Mouse (Mus musculus): ENCODE data around the gene Endou. TPM values are rescaled to one million over a fixed set of nuclear protein-coding genes. Genes with fewer than 3 reads are reported as not detected.
A peak's percentile ranks its signal among the peaks of the same experiment; 100 is the strongest.

Endou gene
- polyA plus RNA-seq, 1 experiment from 2014 or later = 0.22 TPM

DNA sequence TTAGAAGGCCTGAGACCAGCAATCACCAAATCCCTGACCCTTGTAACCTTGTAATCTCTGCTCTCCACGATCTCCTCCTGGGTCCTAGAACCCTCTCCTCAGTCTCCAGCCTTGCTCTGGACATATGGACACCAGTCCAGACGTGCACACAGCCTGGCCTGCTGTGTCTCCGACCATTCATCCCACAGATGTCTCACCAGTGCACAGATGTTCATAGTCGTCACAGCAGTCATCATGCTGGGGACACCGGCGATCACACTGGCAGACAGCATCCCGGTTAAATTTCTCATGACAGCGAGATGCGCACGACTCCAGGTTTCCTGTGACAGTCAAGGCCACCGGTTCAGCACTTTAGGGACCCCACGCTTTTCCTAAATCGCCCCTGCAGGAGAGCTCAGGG, 4.8 kb downstream of the Endou start:
- Histone ChIP-seq H3K4me2 (ENCODE audit: low read depth, low read length) (no peak overlapping the region), H3K27ac (ENCODE audit: low read length) (no peak overlapping the region), H3K4me1 (ENCODE audit: control insufficient read depth, insufficient read depth, low read length) (no peaks in the 10 kb centered on the region), H3K4me3 (ENCODE audit: low read length) (no peak overlapping the region), H3K9ac (ENCODE audit: low read depth, low read length) (no peak overlapping the region), H3K27me3 (replicated peaks; ENCODE audit: control insufficient read depth, insufficient read depth, low read length) (no peaks in the 10 kb centered on the region), H3K36me3 (ENCODE audit: control insufficient read depth, insufficient read depth, low read length) (no peaks in the 10 kb centered on the region), H3K9me3 (ENCODE audit: control insufficient read depth, low read length) (no peaks in the 10 kb centered on the region)
- no peak for ATAC-seq
- WGBS = 86% methylated on average over 13 of the region's 13 CpGs

DNA sequence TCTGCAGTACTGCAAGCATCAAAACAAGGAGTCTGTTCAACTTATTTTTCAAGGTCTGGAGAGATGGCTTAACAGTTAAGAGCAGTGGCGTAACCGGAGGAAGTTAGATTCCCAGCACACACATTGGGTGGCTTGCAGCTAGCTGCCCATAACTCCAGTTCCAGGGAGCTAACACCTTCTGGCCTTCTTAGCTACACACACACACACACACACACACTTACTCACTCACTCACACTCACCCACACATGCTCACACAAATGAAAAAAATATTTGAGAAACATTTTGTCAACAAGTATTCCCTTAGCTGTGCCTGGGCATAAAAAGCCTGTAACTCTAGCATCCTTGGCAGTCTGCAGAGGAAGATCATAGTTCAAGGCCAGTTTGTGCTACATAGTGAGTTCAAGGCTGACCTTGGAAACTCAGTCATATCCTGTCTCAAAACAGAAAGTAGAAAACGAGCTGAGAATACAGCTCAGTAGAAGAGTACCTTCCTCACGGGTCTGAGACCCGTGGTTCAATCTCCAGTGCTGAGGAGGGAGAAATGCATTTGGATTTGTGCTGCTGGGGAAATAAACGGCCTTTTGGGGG, 5.8 kb downstream of the Endou start:
- ATAC-seq = no peak
- H3K4me1 ChIP-seq (ENCODE audit: control insufficient read depth, insufficient read depth, low read length) = no peaks in the 10 kb centered on the region
- no peak overlapping the region for H3K4me3 ChIP-seq (ENCODE audit: low read length)
- H3K9me3 ChIP-seq (ENCODE audit: control insufficient read depth, low read length) = no peaks in the 10 kb centered on the region
- WGBS = 72% methylated on average over 6 of the region's 6 CpGs
- no peaks in the 10 kb centered on the region for H3K36me3 ChIP-seq (ENCODE audit: control insufficient read depth, insufficient read depth, low read length)
- H3K4me2 ChIP-seq (ENCODE audit: low read depth, low read length) = no peak overlapping the region
- H3K27ac ChIP-seq (ENCODE audit: low read length) = no peak overlapping the region
- H3K9ac ChIP-seq (ENCODE audit: low read depth, low read length) = no peak overlapping the region
- H3K27me3 ChIP-seq (replicated peaks; ENCODE audit: control insufficient read depth, insufficient read depth, low read length) = no peaks in the 10 kb centered on the region

DNA sequence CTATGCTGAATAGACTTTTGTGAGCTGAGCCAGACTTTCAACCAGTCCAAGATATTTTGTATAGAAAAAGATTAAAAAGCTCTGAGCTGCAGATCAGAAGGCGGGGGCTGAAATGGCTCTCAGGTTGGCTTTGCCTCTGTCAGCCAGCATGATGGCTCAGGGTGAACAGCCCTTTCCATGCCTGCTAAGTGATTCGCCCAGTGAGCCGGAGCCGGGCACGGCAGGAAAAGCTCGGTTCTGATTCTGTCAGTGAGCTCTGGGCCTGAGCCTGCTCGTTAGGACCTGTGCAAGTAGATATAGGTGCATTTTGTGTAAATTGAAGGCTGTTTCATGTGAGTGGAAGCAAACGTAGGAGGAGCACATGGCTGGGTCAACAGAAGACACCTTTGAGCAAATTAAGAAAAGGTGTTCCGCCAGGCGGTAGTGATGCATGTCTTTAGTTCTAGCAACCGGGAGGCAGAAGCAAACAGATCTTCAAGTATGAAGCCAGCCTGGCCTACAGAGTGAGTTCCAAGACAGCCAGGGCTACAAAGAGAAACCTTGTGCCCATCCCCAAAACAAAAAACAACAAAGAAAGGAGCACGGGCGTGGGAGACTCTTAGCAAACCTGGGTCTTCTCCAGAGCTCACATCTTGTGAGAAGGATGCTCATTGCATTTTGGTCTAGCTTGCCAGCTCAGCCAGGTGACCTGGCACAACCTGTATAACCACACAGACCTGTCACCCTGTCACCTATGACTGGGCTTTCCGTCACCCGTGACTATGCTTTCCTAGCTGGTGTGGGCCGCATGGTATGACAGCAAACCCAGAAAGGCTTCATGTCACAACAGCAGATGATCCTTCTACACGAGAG, 6.6 kb downstream of the Endou start:
- 84% methylated on average over 17 of the region's 17 CpGs for whole genome bisulfite sequencing
- ATAC-seq = no peak
- H3K36me3 ChIP-seq (ENCODE audit: control insufficient read depth, insufficient read depth, low read length) = no peaks in the 10 kb centered on the region
- H3K9me3 ChIP-seq (ENCODE audit: control insufficient read depth, low read length) = no peaks in the 10 kb centered on the region
- H3K9ac ChIP-seq (ENCODE audit: low read depth, low read length) = no peak overlapping the region
- no peaks in the 10 kb centered on the region for H3K4me1 ChIP-seq (ENCODE audit: control insufficient read depth, insufficient read depth, low read length)
- no peak overlapping the region for H3K27ac ChIP-seq (ENCODE audit: low read length)
- H3K27me3 ChIP-seq (replicated peaks; ENCODE audit: control insufficient read depth, insufficient read depth, low read length) = no peaks in the 10 kb centered on the region
- H3K4me3 ChIP-seq (ENCODE audit: low read length) = no peak overlapping the region
- no peak overlapping the region for H3K4me2 ChIP-seq (ENCODE audit: low read depth, low read length)

DNA sequence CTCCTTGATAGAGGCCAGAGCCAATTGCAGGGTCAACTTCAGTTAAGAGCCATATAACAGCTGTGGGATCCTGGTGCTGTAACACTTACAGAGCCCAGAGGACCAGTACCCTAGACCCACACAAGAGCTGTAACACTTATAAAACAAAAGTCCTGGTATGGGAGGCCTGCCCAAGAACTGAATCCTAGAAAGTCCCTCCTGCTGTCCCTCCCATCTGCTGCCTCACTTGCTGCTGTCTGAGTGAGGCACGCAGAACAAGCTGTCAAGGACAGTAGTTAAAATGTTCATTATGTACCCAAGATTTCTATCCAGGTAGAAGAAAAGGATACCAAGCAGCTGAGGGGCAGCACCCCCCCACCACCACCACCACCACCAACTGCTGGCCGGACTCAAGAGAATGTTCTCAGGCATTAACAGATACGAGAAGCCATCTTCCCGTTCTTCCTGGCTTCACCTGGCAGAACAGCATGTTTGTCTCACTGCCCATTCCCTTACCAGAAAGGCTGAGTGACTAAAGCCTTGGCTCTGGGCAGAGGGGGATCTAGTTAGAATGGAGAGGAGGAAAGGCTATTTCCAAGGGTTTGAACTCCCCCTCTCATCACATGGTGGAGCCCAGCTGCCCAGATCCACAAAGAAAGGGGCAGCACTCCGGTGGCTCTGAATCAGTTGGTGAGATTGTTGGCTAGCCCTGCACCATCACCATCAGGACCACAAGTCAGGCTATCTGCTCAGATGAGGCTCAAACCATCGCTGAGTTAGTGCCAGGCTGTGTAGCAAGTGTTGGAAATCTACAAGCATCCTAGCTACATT, 7.4 kb downstream of the Endou start:
- WGBS = 87% methylated on average over 6 of the region's 6 CpGs
- no peak overlapping the region for H3K4me2 ChIP-seq (ENCODE audit: low read depth, low read length)
- H3K27me3 ChIP-seq (replicated peaks; ENCODE audit: control insufficient read depth, insufficient read depth, low read length) = no peaks in the 10 kb centered on the region
- no peaks in the 10 kb centered on the region for H3K9me3 ChIP-seq (ENCODE audit: control insufficient read depth, low read length)
- ATAC-seq = no peak
- H3K9ac ChIP-seq (ENCODE audit: low read depth, low read length) = no peak overlapping the region
- no peaks in the 10 kb centered on the region for H3K36me3 ChIP-seq (ENCODE audit: control insufficient read depth, insufficient read depth, low read length)
- H3K4me1 ChIP-seq (ENCODE audit: control insufficient read depth, insufficient read depth, low read length) = no peaks in the 10 kb centered on the region
- no peak overlapping the region for H3K4me3 ChIP-seq (ENCODE audit: low read length)
- no peak overlapping the region for H3K27ac ChIP-seq (ENCODE audit: low read length)

DNA sequence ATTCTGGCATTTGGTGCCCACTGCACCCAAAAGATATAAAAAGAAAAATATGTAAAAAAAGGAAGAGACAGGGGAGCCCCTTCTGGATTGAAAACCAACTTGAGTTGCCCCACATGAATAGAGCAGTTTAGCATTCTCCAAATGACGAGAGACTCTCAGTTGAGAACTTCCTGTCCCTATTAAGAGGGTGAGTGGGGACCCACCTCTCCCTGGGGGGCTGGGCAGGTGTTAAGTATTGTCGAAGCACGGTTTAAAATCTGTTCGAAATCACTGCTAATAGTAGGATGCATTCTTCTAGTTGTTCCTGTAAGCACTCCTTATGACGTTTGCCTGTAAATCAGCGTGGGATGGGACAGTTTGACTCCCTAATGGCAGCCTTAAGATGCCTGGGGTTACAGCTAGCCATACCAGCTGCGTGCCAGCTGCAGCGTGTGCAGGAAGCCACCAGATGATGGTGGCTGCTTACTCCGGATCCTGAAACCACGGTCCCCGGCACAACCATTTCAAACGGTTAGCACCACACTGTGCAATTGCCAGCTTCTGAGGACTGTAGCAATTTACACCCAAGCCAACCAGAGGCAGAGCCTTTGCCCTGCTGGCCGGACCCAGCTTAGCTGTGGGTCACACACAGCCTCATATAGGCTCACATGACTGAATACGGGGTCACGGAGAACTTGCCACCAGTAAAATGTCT, 10.0 kb downstream of the Endou start:
- 73% methylated on average over 15 of the region's 15 CpGs for WGBS
- Histone ChIP-seq H3K9ac (ENCODE audit: low read depth, low read length) (no peak overlapping the region), H3K4me3 (ENCODE audit: low read length) (no peak overlapping the region), H3K4me1 (ENCODE audit: control insufficient read depth, insufficient read depth, low read length) (no peaks in the 10 kb centered on the region), H3K9me3 (ENCODE audit: control insufficient read depth, low read length) (no peaks in the 10 kb centered on the region), H3K27me3 (replicated peaks; ENCODE audit: control insufficient read depth, insufficient read depth, low read length) (no peaks in the 10 kb centered on the region), H3K36me3 (ENCODE audit: control insufficient read depth, insufficient read depth, low read length) (no peaks in the 10 kb centered on the region), H3K27ac (ENCODE audit: low read length) (no peak overlapping the region), H3K4me2 (ENCODE audit: low read depth, low read length) (no peak overlapping the region)
- ATAC-seq = no peak

DNA sequence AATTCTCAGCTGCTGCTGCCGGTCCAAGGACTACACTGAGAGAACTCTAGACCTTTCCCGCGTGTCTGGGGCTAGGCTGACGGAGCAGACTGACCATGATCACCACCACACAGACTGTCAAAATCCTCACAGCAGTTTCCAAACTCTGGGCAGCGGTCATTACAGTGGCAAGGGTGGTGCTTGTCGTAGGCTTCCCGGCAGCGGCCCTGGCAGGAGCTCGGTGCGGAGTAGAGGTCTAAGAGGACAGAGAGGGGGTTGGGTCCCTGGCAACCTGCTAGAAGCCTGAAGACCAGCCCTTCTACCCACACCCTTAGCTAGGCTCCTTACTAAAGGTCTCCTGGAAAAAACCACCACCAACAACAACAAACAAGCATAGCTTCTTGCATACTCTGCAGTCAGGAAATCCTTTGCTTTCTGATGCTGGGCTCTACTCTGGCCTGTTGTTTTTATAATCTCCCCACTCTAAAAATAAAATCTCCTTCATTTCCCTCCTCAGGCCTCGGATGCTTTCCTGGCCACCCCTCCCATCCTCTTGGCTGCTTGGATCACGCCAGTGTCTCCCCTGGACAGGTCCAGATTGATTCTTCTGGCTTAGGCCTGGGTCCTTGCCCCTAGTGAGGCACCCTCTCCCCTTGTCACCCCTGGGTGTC, 11.0 kb downstream of the Endou start:
- no peaks in the 10 kb centered on the region for H3K9me3 ChIP-seq (ENCODE audit: control insufficient read depth, low read length)
- H3K9ac ChIP-seq (ENCODE audit: low read depth, low read length) = 0 out of 2 replicates have a peak overlapping the region, but pooled peaks have one; percentile 14
- WGBS = 75% methylated on average over 12 of the region's 12 CpGs
- H3K27ac ChIP-seq (ENCODE audit: low read length) = peak overlapping the region; percentile 51
- no peaks in the 10 kb centered on the region for H3K36me3 ChIP-seq (ENCODE audit: control insufficient read depth, insufficient read depth, low read length)
- H3K4me3 ChIP-seq (ENCODE audit: low read length) = no peak overlapping the region
- H3K27me3 ChIP-seq (replicated peaks; ENCODE audit: control insufficient read depth, insufficient read depth, low read length) = no peaks in the 10 kb centered on the region
- H3K4me2 ChIP-seq (ENCODE audit: low read depth, low read length) = no peak overlapping the region
- no peak for ATAC-seq
- no peaks in the 10 kb centered on the region for H3K4me1 ChIP-seq (ENCODE audit: control insufficient read depth, insufficient read depth, low read length)

DNA sequence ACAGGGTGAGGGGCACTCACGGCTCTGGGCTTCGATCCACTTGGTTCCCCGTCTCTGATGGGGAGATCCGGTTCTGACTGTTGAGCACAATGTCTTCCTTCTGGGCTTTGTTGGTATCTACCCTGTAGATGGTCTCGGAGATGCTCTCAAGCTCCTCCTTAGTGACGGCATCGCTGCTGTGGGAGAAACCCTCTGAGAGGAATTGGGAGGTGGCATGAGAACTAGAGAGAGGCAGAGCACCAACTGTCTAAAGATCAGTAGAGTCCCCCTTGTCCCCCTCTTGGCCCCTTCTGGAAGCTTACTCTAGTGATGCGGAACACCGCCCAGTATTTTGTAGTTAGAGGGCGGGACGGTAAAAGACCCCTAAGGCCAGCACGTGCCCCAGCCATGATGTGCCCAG, 11.6 kb downstream of the Endou start:
- ATAC-seq = no peak
- H3K27ac ChIP-seq (ENCODE audit: low read length) = no peak overlapping the region

DNA sequence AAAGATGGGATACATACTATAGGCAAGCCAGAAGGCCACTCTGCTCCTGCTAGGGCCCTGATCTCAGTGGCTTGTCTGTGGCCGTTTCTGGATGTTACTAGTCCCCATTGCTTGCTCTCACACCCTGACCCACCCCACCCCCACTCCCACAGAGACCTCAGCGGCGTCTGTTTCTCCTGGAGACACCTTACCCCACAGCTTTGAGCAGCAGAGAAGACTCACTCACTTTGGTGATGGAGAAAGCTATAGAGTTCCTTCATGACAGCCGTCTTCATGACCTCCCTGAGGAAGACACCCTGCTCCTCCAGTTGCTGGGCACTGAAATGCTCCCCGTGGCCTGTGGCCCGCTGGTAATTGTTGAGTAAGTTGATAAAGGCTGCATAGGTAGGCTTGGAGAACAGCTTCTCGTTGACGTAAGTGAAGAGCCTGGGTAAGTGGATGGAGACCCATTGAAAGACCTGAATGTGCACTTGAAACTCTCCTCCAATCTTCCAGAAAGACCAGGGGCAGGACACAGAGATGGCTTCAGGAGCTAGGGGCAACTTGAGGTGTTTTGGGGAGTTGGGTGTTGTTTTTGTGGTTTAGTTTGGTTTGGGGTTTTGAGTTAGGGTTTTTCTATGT, 12.5 kb downstream of the Endou start:
- H3K4me1 ChIP-seq (ENCODE audit: control insufficient read depth, insufficient read depth, low read length) = no peaks in the 10 kb centered on the region
- 84% methylated on average over 8 of the region's 8 CpGs for WGBS
- H3K9me3 ChIP-seq (ENCODE audit: control insufficient read depth, low read length) = no peaks in the 10 kb centered on the region
- no peak overlapping the region for H3K9ac ChIP-seq (ENCODE audit: low read depth, low read length)
- ATAC-seq = no peak
- no peak overlapping the region for H3K4me2 ChIP-seq (ENCODE audit: low read depth, low read length)
- no peak overlapping the region for H3K27ac ChIP-seq (ENCODE audit: low read length)
- no peaks in the 10 kb centered on the region for H3K27me3 ChIP-seq (replicated peaks; ENCODE audit: control insufficient read depth, insufficient read depth, low read length)
- no peak overlapping the region for H3K4me3 ChIP-seq (ENCODE audit: low read length)
- H3K36me3 ChIP-seq (ENCODE audit: control insufficient read depth, insufficient read depth, low read length) = no peaks in the 10 kb centered on the region

More for the DNA sequence above, 11.6 kb downstream of the Endou start:
- Histone ChIP-seq H3K4me2 (ENCODE audit: low read depth, low read length) (no peak overlapping the region), H3K9me3 (ENCODE audit: control insufficient read depth, low read length) (no peaks in the 10 kb centered on the region), H3K36me3 (ENCODE audit: control insufficient read depth, insufficient read depth, low read length) (no peaks in the 10 kb centered on the region), H3K4me3 (ENCODE audit: low read length) (no peak overlapping the region), H3K27me3 (replicated peaks; ENCODE audit: control insufficient read depth, insufficient read depth, low read length) (no peaks in the 10 kb centered on the region), H3K4me1 (ENCODE audit: control insufficient read depth, insufficient read depth, low read length) (no peaks in the 10 kb centered on the region), H3K9ac (ENCODE audit: low read depth, low read length) (no peak overlapping the region)
- WGBS = 93% methylated on average over 12 of the region's 12 CpGs
